Mouse (Mus musculus) brain, adult 2 months (tissue): Measurements from ENCODE around the gene Hoxb1.

Source experiments
- DNase-seq: peaks from one replicate; pipeline ENCODE4 v3.0.0; 2011; ENCODE audit warnings: low read depth, low spot score

Hoxb1 gene

DNA sequence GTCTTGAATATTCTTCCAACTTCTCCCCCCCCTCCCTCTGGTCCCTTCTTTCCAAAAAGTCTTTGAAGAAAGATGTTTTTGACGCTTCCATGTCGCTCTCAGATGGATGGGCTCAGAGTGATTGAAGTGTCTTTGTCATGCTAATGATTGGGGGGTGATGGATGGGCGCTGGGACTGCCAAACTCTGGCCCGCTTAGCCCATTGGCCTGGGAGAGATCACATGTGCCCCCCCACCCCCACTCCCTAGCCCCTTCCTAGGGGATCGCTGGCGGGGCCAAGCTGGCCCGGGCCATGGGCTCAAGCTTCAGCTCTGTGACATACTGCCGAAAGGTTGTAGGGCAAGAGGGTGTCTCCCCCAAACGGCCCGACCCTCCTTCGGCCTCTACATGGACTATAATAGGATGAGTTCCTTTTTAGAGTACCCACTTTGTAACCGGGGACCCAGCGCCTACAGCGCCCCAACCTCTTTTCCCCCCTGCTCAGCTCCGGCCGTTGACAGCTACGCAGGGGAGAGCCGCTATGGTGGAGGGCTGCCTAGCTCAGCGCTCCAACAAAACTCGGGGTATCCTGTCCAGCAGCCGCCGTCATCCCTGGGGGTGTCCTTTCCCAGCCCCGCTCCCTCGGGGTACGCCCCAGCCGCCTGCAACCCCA, at the start of gene Hoxb1:
Hoxb1 (plus strand) TSS at position 312 of the 651 bp plus-strand sequence.
- DNase-seq, result no peak

- DNase-seq, result no peak
Measured at GRCm38 (mm10) chr11:96316696-96317607, 48.6 kb upstream of the Hoxb1 start.

DNA sequence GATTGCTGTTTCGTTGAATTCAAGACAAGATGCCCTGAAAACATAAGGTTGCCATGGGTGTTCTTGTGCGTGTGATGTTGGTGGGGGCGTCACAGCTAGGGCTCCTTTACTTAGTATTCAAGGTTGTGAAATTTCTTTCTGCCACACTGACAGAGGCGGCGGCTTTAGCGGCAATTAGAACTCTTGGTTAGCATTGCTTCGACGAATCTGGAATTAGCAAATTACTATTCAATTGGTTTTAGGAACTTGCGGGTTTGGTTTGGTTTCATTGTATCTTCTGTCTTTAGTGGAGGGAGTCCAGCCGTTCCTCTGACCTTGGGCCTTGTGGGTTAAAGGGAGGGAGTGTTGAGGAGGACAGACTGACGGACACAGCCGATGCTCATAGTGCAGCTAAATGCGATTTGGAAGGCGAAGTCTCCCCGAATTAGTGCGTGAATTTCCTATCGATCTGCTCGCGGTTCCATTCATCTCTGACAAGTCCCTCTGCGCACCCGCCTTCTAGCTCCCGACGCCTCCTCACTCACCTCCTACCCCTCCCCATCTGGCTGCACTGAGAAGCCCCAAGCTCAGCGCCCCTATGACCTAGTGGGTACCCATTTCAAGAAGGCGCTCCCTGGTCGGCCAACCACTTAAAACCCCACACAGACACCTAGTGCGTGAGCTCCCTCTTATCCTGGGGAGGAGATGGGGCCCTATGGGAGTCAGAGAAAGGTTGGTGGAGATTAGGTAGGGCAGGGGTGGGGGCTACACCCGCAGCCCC, 47.8 kb upstream of the Hoxb1 start, which contains the start of gene Hoxb4:
Hoxb4 (plus strand) TSS at position 660 of the 760 bp plus-strand sequence.
- no peak for DNase-seq

- peak; percentile 12 for DNase-seq
Measured at GRCm38 (mm10) chr11:96318368-96319070, 47.0 kb upstream of the Hoxb1 start.

DNA sequence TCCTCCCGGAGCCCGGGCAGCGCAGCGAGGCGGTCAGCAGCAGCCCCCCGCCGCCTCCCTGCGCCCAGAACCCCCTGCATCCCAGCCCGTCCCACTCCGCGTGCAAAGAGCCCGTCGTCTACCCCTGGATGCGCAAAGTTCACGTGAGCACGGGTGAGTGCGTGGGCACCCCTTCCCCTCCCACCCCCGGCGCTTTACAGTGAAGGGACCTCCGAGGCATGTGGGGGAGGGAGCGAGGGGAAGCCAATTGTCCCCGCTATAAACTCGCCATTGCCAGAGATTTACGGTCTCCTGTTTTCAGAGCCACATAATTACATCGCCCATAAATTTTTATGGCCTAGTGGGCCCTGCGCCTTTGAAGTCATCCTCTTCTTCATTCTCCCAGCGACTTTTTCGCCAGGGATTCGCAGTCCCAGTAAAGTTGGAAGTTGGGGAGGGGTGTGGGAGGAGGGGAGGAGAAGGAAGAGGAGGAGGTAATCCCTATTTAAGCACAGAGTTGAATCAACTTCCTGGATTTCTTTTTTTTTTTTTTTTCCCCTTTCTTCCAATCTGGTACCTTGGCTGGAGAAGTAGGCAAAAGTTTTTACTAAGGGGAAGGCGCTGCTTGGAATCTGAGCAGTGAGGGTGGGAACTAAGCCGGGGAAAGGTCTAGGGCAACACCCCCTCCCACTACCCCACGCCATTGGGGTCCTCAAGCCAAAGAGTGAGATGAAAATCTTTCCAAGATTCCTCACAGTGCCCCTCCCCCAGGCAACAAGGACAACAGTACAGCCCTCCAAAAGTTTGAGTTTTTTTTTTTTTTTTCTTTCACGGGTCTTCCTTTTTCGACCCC, 46.3 kb upstream of the Hoxb1 start:
- DNase-seq, result no peak

GRCm38 (mm10) chr11:96319910-96320309, 45.6 kb upstream of the Hoxb1 start:
- no peak for DNase-seq

- DNase-seq, result no peak
Measured at GRCm38 (mm10) chr11:96320688-96321087, 44.9 kb upstream of the Hoxb1 start.

DNA sequence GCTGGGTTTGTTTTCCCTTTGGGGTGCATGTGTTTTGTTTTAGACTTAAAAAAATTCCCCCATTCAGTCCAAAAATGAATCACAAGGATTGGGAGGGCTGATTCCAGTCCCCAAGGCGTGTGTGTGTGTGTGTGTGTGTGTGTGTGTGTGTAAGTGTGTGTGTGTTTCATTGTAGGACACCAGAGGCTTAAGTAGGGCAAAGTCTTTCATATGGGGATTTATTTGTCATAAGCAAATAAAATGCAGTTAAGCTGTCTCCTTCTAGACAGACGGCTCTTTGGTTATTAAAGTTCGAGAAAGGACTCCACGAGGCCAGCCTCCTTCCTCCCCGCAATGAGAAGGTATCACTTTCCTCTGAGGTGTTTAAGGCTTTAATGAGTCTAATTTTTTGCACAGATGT, 43.7 kb upstream of the Hoxb1 start:
- no peak for DNase-seq

DNA sequence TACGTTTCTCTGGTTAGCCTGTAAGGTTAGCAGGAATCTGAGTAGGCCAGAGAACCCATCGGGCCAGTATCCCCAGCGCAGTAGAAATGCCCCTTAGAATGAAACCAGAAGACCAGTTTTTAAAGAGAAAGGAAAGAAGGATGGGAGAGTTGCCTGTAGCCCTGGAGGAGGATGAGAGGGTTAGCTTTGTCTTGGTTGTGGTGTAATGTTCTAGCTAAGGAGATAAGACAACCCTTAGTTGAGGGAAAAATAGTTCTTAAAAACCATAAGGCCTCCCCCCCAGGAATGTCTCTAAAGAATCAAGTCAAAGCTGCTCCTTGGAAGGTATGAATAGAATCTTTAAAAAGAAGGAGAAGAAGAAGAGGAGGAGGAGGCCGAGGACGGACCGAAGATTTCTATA, 42.8 kb upstream of the Hoxb1 start:
- DNase-seq, result no peak

DNA sequence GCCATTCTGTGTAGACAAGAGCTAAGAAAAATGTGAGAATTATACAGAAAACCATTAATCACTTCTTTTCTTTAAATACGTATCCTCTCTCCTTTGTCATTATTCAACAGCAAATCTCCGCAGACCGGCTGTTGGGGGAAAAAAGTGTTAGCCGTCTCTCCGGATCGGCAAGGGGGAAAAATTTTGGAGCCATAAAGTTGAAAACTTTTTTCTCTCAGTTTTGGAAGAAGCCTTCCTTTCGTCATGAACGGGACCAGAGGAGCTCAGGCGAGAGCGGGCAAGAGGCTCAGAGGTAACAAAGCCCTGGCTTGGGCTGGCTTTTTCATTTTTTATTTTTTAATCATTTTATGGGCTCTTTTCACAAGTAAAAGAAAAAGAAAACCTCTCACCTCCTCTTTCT, 42.4 kb upstream of the Hoxb1 start, which contains the start of gene Hoxb3:
Hoxb3 (plus strand) TSS at position 173 of the 400 bp plus-strand sequence.
- no peak for DNase-seq

DNA sequence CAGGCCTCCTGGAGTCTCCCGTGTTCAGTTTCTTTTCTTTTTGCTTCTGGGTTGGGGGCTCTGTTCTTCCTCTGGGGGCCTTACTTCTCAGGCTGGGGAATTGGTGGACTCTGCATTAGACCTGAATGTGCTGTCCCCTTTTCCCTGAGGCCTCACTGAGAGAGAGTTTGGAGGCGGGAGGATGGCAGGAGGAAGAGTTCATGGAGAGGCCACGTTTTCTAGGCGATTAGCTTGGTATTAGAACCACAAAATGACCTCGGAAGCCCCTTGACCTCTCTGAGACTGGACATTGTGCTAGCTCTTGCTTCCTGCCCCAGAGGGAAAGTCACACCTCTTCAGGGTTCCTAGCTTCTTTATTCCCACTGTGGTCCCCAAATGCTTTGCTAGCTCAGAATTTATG, 41.4 kb upstream of the Hoxb1 start:
- no peak for DNase-seq

GRCm38 (mm10) chr11:96324965-96325364, 40.6 kb upstream of the Hoxb1 start:
- no peak for DNase-seq

DNA sequence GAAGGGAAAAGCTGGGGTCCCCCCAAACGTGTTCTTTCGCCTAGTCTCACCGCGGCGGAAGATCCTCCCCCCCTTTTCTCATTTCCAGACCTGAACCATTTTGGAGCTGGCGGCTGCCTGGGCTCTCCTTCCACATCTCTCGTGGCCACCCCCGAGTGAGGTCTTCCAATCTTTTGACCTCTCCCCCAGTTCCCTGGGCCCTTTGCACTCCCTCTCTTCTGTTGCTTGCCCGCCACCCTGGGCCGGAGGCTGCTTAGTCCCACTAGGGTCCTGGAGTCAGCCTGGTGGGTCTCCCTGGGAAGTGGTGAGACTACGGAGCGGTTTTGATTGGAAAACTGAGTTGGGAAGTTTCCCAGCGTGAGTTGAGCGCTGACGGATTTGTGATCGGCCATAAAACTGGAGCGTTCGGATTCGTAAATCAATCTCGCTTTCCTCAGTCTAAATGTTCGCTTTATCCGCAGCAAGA, 39.8 kb upstream of the Hoxb1 start:
- no peak for DNase-seq

- no peak for DNase-seq
Measured at GRCm38 (mm10) chr11:96326705-96327104, 38.8 kb upstream of the Hoxb1 start.

DNA sequence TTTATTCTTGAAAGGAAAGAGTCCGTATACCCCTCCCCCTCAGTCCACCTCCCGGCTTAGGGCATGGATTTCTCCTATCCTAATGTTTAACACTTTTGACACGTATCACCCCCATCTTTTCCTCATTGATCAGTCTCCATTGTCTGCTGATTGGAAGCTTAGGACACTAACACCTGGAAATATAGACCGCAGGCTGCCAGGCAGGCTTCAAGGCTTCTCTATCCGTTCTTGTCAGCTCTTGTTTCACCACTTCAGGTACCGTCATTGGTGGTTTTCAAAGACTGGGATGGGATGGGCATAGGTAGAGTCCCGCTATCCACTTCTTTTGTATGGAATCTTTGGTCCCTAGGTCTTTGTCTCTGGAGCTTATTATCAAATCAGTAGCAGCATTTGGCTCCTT, 38.4 kb upstream of the Hoxb1 start:
- no peak for DNase-seq

DNA sequence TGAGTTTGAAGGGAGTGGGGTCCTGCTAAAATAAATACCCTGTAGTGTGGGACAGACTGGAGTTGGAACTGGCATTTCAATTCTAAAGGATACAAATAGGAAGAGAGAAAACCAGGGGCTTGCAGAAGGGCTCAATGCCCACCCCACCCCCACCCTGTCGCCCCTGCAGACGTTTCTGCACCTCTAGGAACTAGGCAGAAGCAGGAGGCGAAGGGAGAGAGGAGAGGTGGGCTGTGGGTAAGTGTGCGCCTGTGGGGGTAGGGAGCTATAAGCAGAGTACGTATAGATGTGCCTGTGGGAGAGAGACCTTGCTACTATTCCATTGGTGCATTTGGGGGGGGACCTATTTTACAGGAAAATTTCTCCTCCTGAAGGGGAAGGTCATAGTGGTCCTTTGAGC, 37.8 kb upstream of the Hoxb1 start:
- no peak for DNase-seq

DNA sequence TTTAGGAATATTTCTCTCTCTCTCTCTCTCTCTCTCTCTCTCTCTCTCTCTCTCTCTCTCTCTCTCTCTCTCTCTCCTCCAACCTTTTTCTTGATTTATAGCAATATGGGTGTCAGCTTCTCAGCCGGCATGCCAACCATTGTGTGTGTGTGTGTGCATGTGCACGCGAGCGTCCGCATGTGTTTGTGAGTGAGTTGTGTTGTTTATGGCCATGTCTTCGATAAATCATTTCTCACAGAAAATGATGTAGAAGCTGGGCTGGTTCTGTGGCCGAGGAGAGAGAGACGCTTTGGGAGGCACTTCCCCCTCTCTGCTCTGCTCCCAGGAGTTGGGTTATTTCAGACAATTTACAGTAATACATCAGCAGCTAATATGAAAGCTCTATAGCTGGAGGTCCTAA, 36.9 kb upstream of the Hoxb1 start:
- DNase-seq, result no peak

DNA sequence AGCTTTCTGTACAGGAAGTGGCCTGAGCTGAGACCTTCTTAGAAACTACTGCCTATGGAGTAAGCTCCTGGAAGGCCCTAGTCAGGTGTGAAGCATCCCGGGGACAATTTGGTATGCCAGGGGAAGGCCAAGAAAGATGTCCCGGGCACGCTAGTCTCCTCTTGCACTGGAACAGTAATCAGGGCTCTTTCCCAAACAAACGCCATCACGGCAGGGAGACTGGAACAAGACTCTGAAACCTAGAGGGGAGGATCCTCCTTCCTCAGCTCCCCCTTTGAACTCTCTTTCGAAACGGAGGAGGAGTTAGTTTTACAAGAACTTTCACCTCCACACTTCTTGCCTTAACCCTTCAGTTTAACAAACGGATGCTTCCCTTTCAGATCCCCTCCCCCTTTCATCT, 33.4 kb upstream of the Hoxb1 start:
- no peak for DNase-seq

- DNase-seq, result no peak
Measured at GRCm38 (mm10) chr11:96332618-96333032, 32.9 kb upstream of the Hoxb1 start.

- no peak for DNase-seq
Measured at GRCm38 (mm10) chr11:96333241-96334001, 32.1 kb upstream of the Hoxb1 start.
